Mouse (Mus musculus): ENCODE data around the gene Tmem147.

DNA sequence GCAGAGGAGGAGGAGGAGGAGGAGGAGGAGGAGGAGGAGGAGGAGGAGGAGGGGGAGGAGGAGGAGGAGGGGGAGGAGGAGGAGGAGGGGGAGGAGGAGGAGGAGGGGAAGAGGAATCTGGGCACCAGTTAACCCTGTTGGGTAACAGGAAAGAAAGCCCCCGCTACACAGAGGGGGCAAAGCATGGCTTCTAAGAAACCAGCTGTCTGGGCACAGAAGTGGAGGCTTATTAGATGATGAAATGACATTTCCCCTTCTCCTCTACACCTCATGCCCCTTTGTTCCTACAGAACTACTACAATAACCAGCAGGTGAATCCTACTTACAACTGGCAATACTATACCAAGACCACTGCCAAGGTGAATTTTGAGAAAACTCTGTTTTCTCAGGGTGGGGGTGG, 48.6 kb upstream of the Tmem147 start:
- TF ChIP-seq CTCF (IDR thresholded peaks at IDR 0.05; ENCODE audit: borderline replicate concordance, control insufficient read depth, extremely low read depth, insufficient read depth, low read length, poor library complexity) (no peak), POLR2A (IDR thresholded peaks at IDR 0.05; ENCODE audit: control insufficient read depth, extremely low read depth, insufficient read depth, low read length, poor library complexity) (no peak)

Data from thymus, adult 2 months (tissue).